ENCODE assay signal across 27 mouse cellular contexts in genomic region chr17:29662145-29662544, GRCm38 (mm10). TPM values are rescaled to one million over a fixed set of nuclear protein-coding genes. Genes with fewer than 3 reads are reported as not detected.
A peak's percentile ranks its signal among the peaks of the same experiment; 100 is the strongest.
DNase-seq lines count a peak whose midpoint lies in the region; ATAC-seq and TF ChIP-seq lines count a peak whose summit lies in the region.
"Had no signal": no experiment of that assay in that cellular context is flagged by ENCODE, and none has a peak within 500 bp of the region (broad histone marks: within the 10 kb centered on the region; RNA-seq: fewer than 3 reads in every experiment).

No protein-coding gene starts in this region.

- TF ChIP-seq POLR2A in MEL (IDR thresholded peaks at IDR 0.05; ENCODE audit: control insufficient read depth in 1 of 2, insufficient read depth in 1 of 2, low read depth in 1 of 2, low read length in 2 of 2, poor library complexity in 1 of 2): no peak

- 78% methylated on average over 6 of the region's 6 CpGs for WGBS in liver, embryonic 16.5 days (ENCODE audit: insufficient replicate concordance)

- H3K36me3 ChIP-seq in erythroblast, embryonic 14.5 days (ENCODE audit: control insufficient read depth): peaks cover 49% of the 10 kb centered on the region
- peaks cover 9 to 25% of the 10 kb centered on the region in 2 experiments for H3K36me3 ChIP-seq in MEL (ENCODE audit: control insufficient read depth in 1 of 2, insufficient read depth in 2 of 2, low read length in 2 of 2)
- H3K36me3 ChIP-seq in liver, embryonic 16.5 days (ENCODE audit: control insufficient read depth, insufficient read depth): peaks cover 18% of the 10 kb centered on the region

- H3K4me1 ChIP-seq in erythroblast, embryonic 14.5 days (ENCODE audit: control insufficient read depth): peaks cover 63% of the 10 kb centered on the region
- peaks cover 12 to 21% of the 10 kb centered on the region in 2 experiments for H3K4me1 ChIP-seq in MEL (ENCODE audit: control insufficient read depth in 1 of 2, insufficient read depth in 2 of 2, low read length in 2 of 2)
- H3K4me1 ChIP-seq in liver, embryonic 16.5 days (ENCODE audit: control insufficient read depth, low read depth, low read length): peaks cover 27% of the 10 kb centered on the region

- no peak for TF ChIP-seq EP300 in MEL (IDR thresholded peaks at IDR 0.05; ENCODE audit: low read depth in 1 of 2, low read length in 2 of 2)

- H3K27ac ChIP-seq in MEL (ENCODE audit: control insufficient read depth, low read depth, low read length): no peak overlapping the region
- no peak overlapping the region for H3K27ac ChIP-seq in liver, embryonic 16.5 days (ENCODE audit: low read length)
- H3K27ac ChIP-seq: embryonic facial prominence, embryonic 15.5 days; forebrain, embryonic 10.5 days; hindbrain, embryonic 15.5 days; kidney, postnatal 0 days; lung, embryonic 15.5 days; neural tube, embryonic 13.5 days had no signal

- peak; percentile 28 for DNase-seq in adrenal gland, postnatal 10 days
- DNase-seq in adrenal gland, postnatal 25 days: no peak
- DNase-seq in MEL (ENCODE audit: low read depth, low spot score): no peak
- no peak for DNase-seq in lung, postnatal 4 days
- DNase-seq: adrenal gland, adult 2 months; gastrocnemius, postnatal 36 days; heart, postnatal 36 days; kidney, adult 2 months; layer of hippocampus, adult 9-11 months; lung, postnatal 36 days; retina, postnatal 1 day; right cerebral cortex, postnatal 25 days; spleen, adult 18-20 months; thymus, postnatal 14 days had no signal

- H3K4me2 ChIP-seq in liver, embryonic 16.5 days (ENCODE audit: low read depth, low read length): peak overlapping the region; percentile 64

- no peaks in the 10 kb centered on the region for H3K27me3 ChIP-seq in erythroblast, embryonic 14.5 days (ENCODE audit: control insufficient read depth)
- no peaks in the 10 kb centered on the region for H3K27me3 ChIP-seq in MEL (ENCODE audit: control insufficient read depth in 1 of 2, insufficient read depth in 2 of 2, low read length in 2 of 2)
- H3K27me3 ChIP-seq in liver, embryonic 16.5 days (ENCODE audit: control insufficient read depth, insufficient read depth, low read depth, low read length): no peaks in the 10 kb centered on the region
- H3K27me3 ChIP-seq: embryonic facial prominence, embryonic 15.5 days; heart, embryonic 15.5 days; hindbrain, embryonic 15.5 days; lung, embryonic 15.5 days; neural tube, embryonic 13.5 days; Patski had no signal

- no peak for TF ChIP-seq CTCF in MEL (IDR thresholded peaks at IDR 0.05 in 2 of 3, conservative IDR thresholded peaks at IDR 0.05 in 1 of 3; ENCODE audit: control insufficient read depth in 1 of 3, insufficient read depth in 1 of 3, low read depth in 2 of 3, low read length in 3 of 3, poor library complexity in 1 of 3, severe bottlenecking in 1 of 3)

- H3K4me3 ChIP-seq in erythroblast, embryonic 14.5 days (replicated peaks): peak overlapping the region; percentile 90
- no peak overlapping the region for H3K4me3 ChIP-seq in MEL (ENCODE audit: control insufficient read depth in 1 of 2, insufficient read depth in 1 of 2, low read depth in 2 of 2, low read length in 2 of 2)
- H3K4me3 ChIP-seq in liver, embryonic 16.5 days (ENCODE audit: low read depth, low read length): peak overlapping the region; percentile 97

- peaks cover 13% of the 10 kb centered on the region for H3K79me2 ChIP-seq in MEL (ENCODE audit: control insufficient read depth, insufficient read depth, low read length, poor library complexity)

- no peak overlapping the region for H3K9ac ChIP-seq in MEL (ENCODE audit: control insufficient read depth, low read depth, low read length, poor library complexity, severe bottlenecking)
- H3K9ac ChIP-seq in liver, embryonic 16.5 days (ENCODE audit: low read depth, low read length): peak overlapping the region; percentile 98

- no peak for TF ChIP-seq RAD21 in MEL (IDR thresholded peaks at IDR 0.05; ENCODE audit: low read depth, low read length)

- no peak for ATAC-seq in erythroblast, adult 5-6 weeks (replicated peaks; ENCODE audit: low FRiP score, poor library complexity, severe bottlenecking)
- no peak for ATAC-seq in liver, embryonic 16.5 days (ENCODE audit: low read depth)
- ATAC-seq: forebrain, embryonic 16.5 days; midbrain, embryonic 16.5 days; Patski had no signal

- H3K9me3 ChIP-seq in erythroblast, embryonic 14.5 days (ENCODE audit: control insufficient read depth, low read length): no peaks in the 10 kb centered on the region
- no peaks in the 10 kb centered on the region for H3K9me3 ChIP-seq in MEL (replicated peaks; ENCODE audit: insufficient read depth, low read length)
- no peaks in the 10 kb centered on the region for H3K9me3 ChIP-seq in liver, embryonic 16.5 days (replicated peaks; ENCODE audit: control insufficient read depth, low read length)
- H3K9me3 ChIP-seq: embryonic facial prominence, embryonic 15.5 days; forebrain, embryonic 10.5 days; heart, embryonic 15.5 days; hindbrain, embryonic 15.5 days; lung, embryonic 15.5 days; neural tube, embryonic 13.5 days had no signal

TF ChIP-seq in MEL, 35 proteins besides CTCF, POLR2A, EP300 and RAD21:
- 0 out of 2 replicates have a peak, but pooled peaks have one; percentile 38 for TF ChIP-seq ZNF384 (IDR thresholded peaks at IDR 0.05; ENCODE audit: low read depth, low read length)
- TF ChIP-seq CHD2 (IDR thresholded peaks at IDR 0.05; ENCODE audit: low read length): no peak

RNA-seq across cellular contexts. Expression of gene Cmtr1, which starts 1.8 kb away (rescaled TPM):
- 10 to 100 TPM; 52.4 to 99.0 TPM for total RNA-seq in adrenal gland, postnatal 10 days (2021)
- 88.4 and 104 TPM in 2 replicates for total RNA-seq in adrenal gland, postnatal 25 days (2021)
- polyA plus RNA-seq in erythroblast, embryonic 14.5 days (2012): 3.9 and 4.5 TPM in 2 replicates
- total RNA-seq in erythroblast, adult 5-6 weeks (2015; ENCODE audit: low replicate concordance): 18.4 and 65.6 TPM in 2 replicates
- total RNA-seq in erythroblast, adult 5-6 weeks (2017; ENCODE audit: low replicate concordance): 239 and 340 TPM in 2 replicates
- total RNA-seq in MEL (2012; rRNA removed): 77.9 and 82.2 TPM in 2 replicates
- polyA plus RNA-seq in MEL (2012; ENCODE audit: insufficient read depth in 1 of 2, insufficient read length in 2 of 2, low read depth in 1 of 2, low replicate concordance in 2 of 2, missing spikeins in 1 of 2): 10 to 100 TPM; 47.3 to 99.6 TPM
- 58.4 and 62.0 TPM in 2 replicates for polyA plus RNA-seq in liver, embryonic 16.5 days (2015; fragmentation: Nextera tagmentation; extraction: Ambion mirVana)

RNA-seq across cellular contexts. Expression of gene Gm28043, which starts 47.5 kb away (rescaled TPM):
- total RNA-seq in adrenal gland, postnatal 10 days (2021): 1 to 10 TPM; 2.3 to 4.6 TPM
- 4.5 and 5.0 TPM in 2 replicates for total RNA-seq in adrenal gland, postnatal 25 days (2021)
- 0.01 and 0.05 TPM in 2 replicates for polyA plus RNA-seq in erythroblast, embryonic 14.5 days (2012)
- 1.7 and 2.7 TPM in 2 replicates for total RNA-seq in erythroblast, adult 5-6 weeks (2015; ENCODE audit: low replicate concordance)
- 20.6 and 22.0 TPM in 2 replicates for total RNA-seq in erythroblast, adult 5-6 weeks (2017; ENCODE audit: low replicate concordance)
- 3.1 and 3.4 TPM in 2 replicates for total RNA-seq in MEL (2012; rRNA removed)
- 1 to 10 TPM in 1 of 2 experiments, not detected in 1; 1.3 TPM for polyA plus RNA-seq in MEL (2012; ENCODE audit: insufficient read depth in 1 of 2, insufficient read length in 2 of 2, low read depth in 1 of 2, low replicate concordance in 2 of 2, missing spikeins in 1 of 2)
- polyA plus RNA-seq in liver, embryonic 16.5 days (2015; fragmentation: Nextera tagmentation; extraction: Ambion mirVana): 1.3 TPM in 2 replicates

RNA-seq across cellular contexts. Expression of gene Rnf8, which starts 47.6 kb away (rescaled TPM):
- 10 to 100 TPM; 43.1 to 50.7 TPM for total RNA-seq in adrenal gland, postnatal 10 days (2021)
- 54.1 and 57.0 TPM in 2 replicates for total RNA-seq in adrenal gland, postnatal 25 days (2021)
- 2.8 and 3.6 TPM in 2 replicates for polyA plus RNA-seq in erythroblast, embryonic 14.5 days (2012)
- total RNA-seq in erythroblast, adult 5-6 weeks (2015; ENCODE audit: low replicate concordance): 14.4 and 17.1 TPM in 2 replicates
- 6.8 and 37.2 TPM in 2 replicates for total RNA-seq in erythroblast, adult 5-6 weeks (2017; ENCODE audit: low replicate concordance)
- total RNA-seq in MEL (2012; rRNA removed): 32.9 and 40.3 TPM in 2 replicates
- polyA plus RNA-seq in MEL (2012; ENCODE audit: insufficient read depth in 1 of 2, insufficient read length in 2 of 2, low read depth in 1 of 2, low replicate concordance in 2 of 2, missing spikeins in 1 of 2): 10 to 100 TPM in 1 of 2 experiments, not detected in 1; 49.2 TPM
- 30.5 and 33.7 TPM in 2 replicates for polyA plus RNA-seq in liver, embryonic 16.5 days (2015; fragmentation: Nextera tagmentation; extraction: Ambion mirVana)

RNA-seq across cellular contexts. Expression of gene Ccdc167, which starts 54.7 kb away (rescaled TPM):
- total RNA-seq in adrenal gland, postnatal 10 days (2021): 10 to 100 TPM; 12.7 to 17.2 TPM
- total RNA-seq in adrenal gland, postnatal 25 days (2021): 9.3 and 14.0 TPM in 2 replicates
- 1.4 TPM in 2 replicates for polyA plus RNA-seq in erythroblast, embryonic 14.5 days (2012)
- total RNA-seq in erythroblast, adult 5-6 weeks (2015; ENCODE audit: low replicate concordance): 6.5 and 7.7 TPM in 2 replicates
- 4.5 and 9.6 TPM in 2 replicates for total RNA-seq in erythroblast, adult 5-6 weeks (2017; ENCODE audit: low replicate concordance)
- total RNA-seq in MEL (2012; rRNA removed): 12.2 and 13.4 TPM in 2 replicates
- 10 to 100 TPM in 1 of 2 experiments, not detected in 1; 12.1 TPM for polyA plus RNA-seq in MEL (2012; ENCODE audit: insufficient read depth in 1 of 2, insufficient read length in 2 of 2, low read depth in 1 of 2, low replicate concordance in 2 of 2, missing spikeins in 1 of 2)
- polyA plus RNA-seq in liver, embryonic 16.5 days (2015; fragmentation: Nextera tagmentation; extraction: Ambion mirVana): 6.8 and 7.3 TPM in 2 replicates

Comparison
In these comparisons a context has a peak if more than half of its experiments do, and no peak if none do; other contexts are left out.
1. H3K4me3 ChIP-seq: peak in erythroblast, embryonic 14.5 days (single experiment) and liver, embryonic 16.5 days (single experiment); none in MEL (0 of 2).